Mouse (Mus musculus): Measurements from ENCODE around the gene Kcnn1.

The Kcnn1 gene

DNA sequence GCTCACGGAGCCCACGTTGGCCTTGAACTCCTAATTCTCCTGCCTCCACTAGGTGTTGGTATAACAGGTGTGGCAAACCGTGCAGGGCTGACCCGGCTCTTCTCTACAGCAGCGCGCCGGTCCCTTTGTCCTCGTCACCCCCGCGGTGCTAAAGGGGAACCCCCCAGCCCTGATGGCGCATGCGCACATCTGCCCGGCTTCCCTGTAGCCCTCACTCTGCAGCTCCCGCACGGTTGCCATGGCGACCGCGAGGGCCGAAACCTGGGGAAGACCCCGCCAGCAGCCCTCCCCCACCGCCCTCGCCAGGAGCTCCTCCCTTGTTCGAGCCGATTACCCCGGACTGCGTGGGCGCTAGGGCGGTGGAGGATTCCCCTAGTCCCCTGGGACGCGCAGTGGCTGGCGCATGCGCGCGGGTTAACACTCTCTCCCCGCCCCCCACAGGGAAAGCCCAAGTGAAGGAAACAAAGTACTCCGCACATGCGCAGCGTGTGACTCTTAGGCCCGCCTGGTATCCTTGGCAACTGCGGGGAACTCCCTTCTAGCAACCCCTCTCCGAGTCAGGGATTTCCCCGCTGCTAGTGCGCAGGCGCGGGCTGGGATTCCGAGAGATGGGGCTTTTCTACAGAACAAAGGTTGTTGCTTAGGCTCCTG is 2.4 kb upstream of the Kcnn1 start:
- DNase-seq: peak; percentile 100

- DNase-seq: peak; percentile 96
These were observed 1.7 kb upstream of the Kcnn1 start for GRCm38 (mm10) chr8:70864712-70865221.

GRCm38 (mm10) chr8:70863956-70864711 is 1.1 kb upstream of the Kcnn1 start:
- peak; percentile 93 for DNase-seq

- no peak for DNase-seq
These were observed 5.5 kb downstream of the Kcnn1 start for GRCm38 (mm10) chr8:70857516-70857915.

GRCm38 (mm10) chr8:70856541-70857197 is 6.4 kb downstream of the Kcnn1 start:
- peak; percentile 98 for DNase-seq

DNA sequence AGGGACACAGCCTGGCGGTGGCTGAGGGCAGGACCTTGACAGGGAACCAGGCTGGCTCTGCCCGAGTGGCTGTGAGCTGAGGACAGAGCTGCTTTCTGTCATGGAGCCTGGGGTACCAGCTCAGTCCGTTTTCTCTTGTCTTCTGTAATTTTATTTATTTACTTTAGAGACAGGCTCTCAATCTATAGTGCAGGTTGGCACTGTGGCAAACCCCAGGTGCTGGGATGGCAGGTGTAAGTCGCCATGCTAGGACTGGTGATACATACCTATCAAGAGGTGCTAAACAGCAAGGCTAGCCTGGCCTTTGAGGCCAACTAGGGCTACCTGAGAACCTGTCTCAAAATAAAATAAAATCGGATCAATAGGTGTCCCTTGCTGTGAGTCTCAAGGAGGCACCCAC is 7.0 kb downstream of the Kcnn1 start:
- DNase-seq: peak; percentile 90

DNA sequence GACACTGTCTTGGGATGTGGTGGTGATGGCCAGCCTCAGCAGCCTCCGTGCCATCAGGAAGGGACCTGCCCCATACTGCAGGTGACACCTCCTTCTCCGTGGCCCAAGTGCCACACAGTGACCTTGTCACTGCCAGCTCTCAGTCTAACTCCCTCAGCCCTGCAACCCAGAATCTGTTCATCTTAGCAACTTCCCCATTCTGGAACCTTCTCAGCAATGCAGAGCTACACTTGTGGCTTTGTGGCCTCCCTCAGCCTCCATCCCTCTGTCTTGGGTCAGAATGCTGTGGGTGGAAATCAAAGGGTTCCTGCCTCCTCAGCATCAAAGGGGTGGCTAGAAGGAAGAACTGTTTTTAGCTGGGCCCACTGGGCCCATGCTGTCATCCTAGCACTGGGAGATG is 9.2 kb downstream of the Kcnn1 start:
- DNase-seq: peak; percentile 93

- peak; percentile 93 for DNase-seq
These were observed 10.3 kb downstream of the Kcnn1 start for GRCm38 (mm10) chr8:70852595-70853231.

GRCm38 (mm10) chr8:70851837-70852236 is 11.2 kb downstream of the Kcnn1 start:
- peak; percentile 91 for DNase-seq

DNA sequence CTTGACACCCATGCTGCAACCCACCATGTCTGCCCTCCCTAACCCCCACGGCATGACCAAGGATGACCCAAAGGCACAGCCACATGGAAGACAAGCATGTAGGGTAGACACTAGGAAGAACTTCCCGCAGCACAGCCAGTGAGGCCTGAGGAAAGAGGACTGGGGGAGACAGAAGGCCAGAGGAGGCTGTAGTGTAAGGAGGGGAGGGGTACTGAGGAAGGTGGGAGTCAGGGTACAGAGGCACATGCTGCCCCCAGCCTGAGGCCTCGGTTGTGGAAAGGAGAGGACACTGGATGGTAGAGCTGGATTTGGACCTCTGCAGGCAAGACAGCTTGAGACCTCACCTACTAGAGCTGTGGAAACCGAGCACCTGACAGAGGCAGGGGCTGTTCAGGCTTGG is 12.1 kb downstream of the Kcnn1 start:
- peak; percentile 90 for DNase-seq

GRCm38 (mm10) chr8:70850132-70850845 is 12.8 kb downstream of the Kcnn1 start:
- peak; percentile 91 for DNase-seq

DNA sequence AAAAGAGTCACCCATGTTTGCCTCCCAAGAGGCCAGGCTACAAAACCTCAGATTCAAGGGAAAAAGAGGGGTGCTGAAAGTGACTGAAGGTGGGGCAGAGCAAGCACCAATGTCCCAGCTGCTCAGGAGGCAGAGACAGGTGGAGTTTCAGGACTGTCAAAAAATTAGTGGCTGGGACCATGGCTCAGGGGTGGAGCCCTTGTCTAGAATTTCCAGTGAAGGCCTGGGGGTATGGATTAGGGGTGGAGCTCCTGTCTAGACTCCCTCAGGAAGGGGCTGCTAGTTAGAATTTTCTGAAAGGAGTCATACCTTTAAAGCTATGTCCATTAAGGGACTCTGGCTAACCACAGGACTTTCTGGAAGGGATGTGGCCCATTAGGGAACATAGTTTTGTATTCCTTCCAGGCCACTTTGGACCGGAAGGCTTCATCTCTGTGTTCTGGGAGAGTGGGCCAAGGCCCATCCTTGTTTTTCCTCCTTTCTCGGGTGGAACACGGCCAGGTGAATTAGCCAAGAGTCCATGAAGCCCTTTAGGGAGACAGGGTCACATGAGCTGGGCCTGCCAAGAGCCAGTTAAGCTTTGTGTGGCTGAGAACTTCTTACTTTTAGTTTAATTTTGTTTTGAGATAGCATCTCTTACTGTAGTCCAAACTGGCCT is 13.6 kb downstream of the Kcnn1 start:
- peak; percentile 98 for DNase-seq

GRCm38 (mm10) chr8:70846371-70847154 is 16.5 kb downstream of the Kcnn1 start:
- DNase-seq: peak; percentile 91

DNA sequence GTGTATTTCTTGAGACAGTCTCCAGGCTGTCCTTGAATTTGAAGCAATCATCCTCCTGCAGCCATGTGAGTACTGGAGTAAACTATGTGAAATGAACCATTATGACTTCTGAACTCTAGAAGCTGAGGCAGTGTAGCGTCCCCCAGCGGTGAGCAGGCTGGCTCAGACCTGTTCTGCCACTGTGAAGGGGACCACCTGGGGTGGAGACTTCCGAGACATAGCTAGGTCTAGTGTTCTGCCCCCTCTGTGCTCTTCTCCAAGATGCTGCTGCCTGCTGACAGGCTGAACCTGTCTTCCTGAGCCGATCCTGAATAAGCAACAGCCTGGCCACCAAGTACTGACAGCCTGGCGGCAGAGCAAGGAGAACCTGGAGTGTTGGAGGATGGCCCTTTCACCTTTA is 17.9 kb downstream of the Kcnn1 start:
- DNase-seq: no peak

DNA sequence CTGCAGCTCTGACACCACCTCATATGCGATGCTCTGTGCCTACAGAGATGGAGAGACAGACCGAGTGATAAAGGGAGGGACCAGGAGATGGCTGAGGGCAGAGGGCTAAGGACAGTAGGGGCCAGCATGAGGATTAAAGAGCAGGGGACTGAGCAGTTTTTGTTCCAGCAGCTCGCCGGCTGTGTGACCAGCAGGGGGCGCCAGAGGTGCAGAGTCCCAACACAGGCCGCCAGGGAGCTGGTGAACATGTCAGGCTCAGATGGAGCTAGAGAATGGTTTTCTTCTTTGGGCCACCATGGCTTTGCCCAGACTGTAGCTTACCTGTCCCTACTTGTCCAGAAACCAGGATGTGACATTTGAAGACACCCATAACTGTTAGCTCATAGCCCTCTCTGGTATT is 18.5 kb downstream of the Kcnn1 start:
- DNase-seq: peak; percentile 97

- DNase-seq: peak; percentile 90
These were observed 19.1 kb downstream of the Kcnn1 start for GRCm38 (mm10) chr8:70843941-70844340.

- DNase-seq: peak; percentile 90
These were observed 19.8 kb downstream of the Kcnn1 start for GRCm38 (mm10) chr8:70843214-70843773.

GRCm38 (mm10) chr8:70842484-70842883 is 20.6 kb downstream of the Kcnn1 start:
- DNase-seq: peak; percentile 92

DNA sequence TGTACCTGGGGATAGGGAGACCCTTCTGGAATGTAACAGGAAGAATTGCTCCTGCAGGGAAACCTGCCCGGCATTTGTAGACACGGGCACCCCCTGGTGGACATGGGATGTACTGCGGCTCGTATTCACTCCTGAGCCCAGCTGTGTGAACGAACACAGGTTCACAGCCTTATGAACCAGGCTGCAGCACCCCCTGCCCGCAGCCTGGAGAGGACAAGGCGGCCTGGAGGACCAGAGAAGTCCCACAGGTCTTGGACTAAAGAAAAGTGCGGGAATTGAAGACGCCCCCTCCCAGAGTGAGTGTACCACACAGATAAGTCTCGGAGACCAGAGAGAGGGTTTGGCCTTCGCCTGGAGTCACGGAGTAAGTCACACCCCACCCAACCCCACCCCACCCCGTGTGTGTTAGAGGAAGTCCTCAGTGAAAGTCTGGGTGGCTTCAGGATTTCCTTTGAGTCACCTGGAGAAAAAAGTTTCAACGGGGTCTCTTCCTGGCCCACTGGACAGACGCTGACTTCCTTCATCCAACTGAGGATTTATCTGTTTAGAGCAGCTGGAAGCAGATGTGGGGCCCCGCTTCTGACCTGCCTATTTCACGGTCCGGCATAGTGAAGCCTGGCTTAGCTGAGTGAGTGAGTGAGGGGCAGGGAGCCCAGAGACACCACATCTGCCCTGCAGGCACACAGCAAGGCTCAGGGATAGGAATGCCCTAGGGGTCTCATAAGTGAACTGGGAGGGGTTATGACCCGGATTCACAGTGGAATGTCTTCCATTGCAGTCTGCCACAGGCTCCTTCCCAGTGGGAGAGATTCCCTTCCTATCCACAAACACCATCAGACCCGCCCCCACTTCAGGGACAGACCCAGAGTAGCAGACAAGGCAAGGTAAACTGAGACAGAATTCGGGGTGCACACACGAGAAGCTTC is 21.6 kb downstream of the Kcnn1 start:
- peak; percentile 98 for DNase-seq

GRCm38 (mm10) chr8:70840590-70840989 is 22.5 kb downstream of the Kcnn1 start:
- peak; percentile 94 for DNase-seq
